Mouse (Mus musculus): ENCODE measurements around the gene Zscan20. TPM values are rescaled to one million over a fixed set of nuclear protein-coding genes. Genes with fewer than 3 reads are reported as not detected.

Zscan20 gene
- polyA plus RNA-seq, 1 experiment from 2014 or later, result 4.4 TPM

DNA sequence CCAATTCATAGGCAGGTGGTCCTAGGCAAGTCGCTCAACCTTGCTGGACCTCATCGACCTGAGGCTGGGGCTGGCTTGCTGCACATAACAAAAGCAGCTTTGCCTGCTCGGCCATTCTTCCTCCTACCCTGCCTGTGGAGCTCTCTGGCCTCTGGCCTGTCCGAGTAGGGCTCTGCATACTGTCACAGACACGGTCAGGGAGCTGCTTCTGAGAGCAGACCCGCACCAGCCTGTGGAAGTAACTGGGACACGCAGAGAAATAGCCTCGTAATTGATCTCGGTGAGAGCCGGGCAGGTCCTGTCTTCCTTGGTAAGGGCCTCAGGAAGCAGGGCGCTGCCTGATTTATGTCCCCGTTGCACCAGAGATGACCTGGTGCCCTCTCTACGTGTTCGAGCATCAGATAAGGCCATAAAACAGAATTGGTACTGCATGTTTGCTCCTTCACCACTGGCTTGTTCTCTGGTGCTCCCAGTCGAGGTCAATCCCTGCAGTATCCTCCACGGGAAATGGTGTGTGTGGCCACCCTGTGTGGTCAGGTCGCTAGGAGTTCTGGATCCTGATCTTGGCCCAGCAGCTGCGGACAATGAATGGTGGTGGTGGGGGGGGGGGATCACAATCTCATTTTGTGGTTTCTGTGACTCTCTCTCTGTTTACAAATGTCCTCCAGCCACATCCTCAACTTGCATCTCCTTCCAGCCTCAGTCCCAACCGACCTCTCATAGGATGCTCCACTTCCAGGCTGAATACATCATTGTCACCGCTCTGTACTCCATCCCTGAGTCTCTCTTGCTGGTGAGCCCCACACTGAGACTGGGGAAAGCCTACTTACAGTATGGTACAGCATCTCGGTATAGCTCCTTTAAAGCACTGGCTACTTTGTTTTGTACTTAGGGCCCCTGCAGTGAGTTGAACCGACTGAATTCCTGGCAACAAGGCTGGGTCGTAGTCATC is 32.1 kb upstream of the Zscan20 start:
- no peak overlapping the region for H3K4me3 ChIP-seq (ENCODE audit: low read length)
- no peaks in the 10 kb centered on the region for H3K9me3 ChIP-seq (ENCODE audit: control insufficient read depth, low read length)
- H3K27ac ChIP-seq (ENCODE audit: low read depth, low read length), result peak overlapping the region; percentile 18; the same call in 1 of the 2 replicates
- H3K36me3 ChIP-seq (ENCODE audit: control insufficient read depth, insufficient read depth, low read length), result no peaks in the 10 kb centered on the region
- H3K4me2 ChIP-seq (replicated peaks; ENCODE audit: low read depth, low read length), result no peak overlapping the region; the same call in 1 of the 2 replicates
- peak; percentile 33; the same call in 1 of the 2 replicates for ATAC-seq (ENCODE audit: low FRiP score, low TSS enrichment)
- WGBS, result 13% methylated on average over 23 of the region's 23 CpGs
- H3K4me1 ChIP-seq (ENCODE audit: control insufficient read depth, insufficient read depth, low read length), result peaks cover 32% of the 10 kb centered on the region
- H3K9ac ChIP-seq (ENCODE audit: low read depth, low read length), result 0 out of 2 replicates have a peak overlapping the region, but pooled peaks have one; percentile 28
- no peaks in the 10 kb centered on the region for H3K27me3 ChIP-seq (ENCODE audit: control insufficient read depth, insufficient read depth, low read length)

- no peak overlapping the region for H3K4me3 ChIP-seq (ENCODE audit: low read length)
- H3K36me3 ChIP-seq (ENCODE audit: control insufficient read depth, insufficient read depth, low read length), result no peaks in the 10 kb centered on the region
- H3K27ac ChIP-seq (ENCODE audit: low read depth, low read length), result peak overlapping the region; percentile 17; the same call in 1 of the 2 replicates
- no peak overlapping the region for H3K4me2 ChIP-seq (replicated peaks; ENCODE audit: low read depth, low read length)
- no peaks in the 10 kb centered on the region for H3K9me3 ChIP-seq (ENCODE audit: control insufficient read depth, low read length)
- H3K4me1 ChIP-seq (ENCODE audit: control insufficient read depth, insufficient read depth, low read length), result peaks cover 48% of the 10 kb centered on the region
- no peak overlapping the region for H3K9ac ChIP-seq (ENCODE audit: low read depth, low read length)
- ATAC-seq (ENCODE audit: low FRiP score, low TSS enrichment), result no peak
- WGBS, result 79% methylated on average over 18 of the region's 18 CpGs
- no peaks in the 10 kb centered on the region for H3K27me3 ChIP-seq (ENCODE audit: control insufficient read depth, insufficient read depth, low read length)
These were observed 28.5 kb upstream of the Zscan20 start for GRCm38 (mm10) chr4:128638265-128638923.

DNA sequence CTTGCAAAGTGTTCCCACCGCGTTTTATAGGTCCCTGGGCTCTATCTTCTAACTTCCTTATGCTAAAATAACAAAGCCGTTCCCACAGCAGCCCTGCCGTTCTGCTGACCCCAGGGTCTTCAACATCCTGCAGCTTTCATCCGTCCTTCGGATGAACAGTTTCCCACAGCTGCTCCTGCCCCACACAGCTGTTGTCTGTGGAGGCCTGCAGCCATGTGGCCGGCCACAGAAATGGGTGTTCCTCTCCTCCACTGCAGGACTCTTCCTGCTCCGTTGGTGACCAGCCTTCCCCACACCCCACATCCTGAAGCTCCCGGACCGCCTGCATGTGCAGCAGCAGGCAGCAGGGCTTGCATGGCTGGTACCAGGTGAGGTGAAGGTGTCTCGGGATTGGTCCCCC is 27.4 kb upstream of the Zscan20 start:
- Histone ChIP-seq H3K4me1 (ENCODE audit: control insufficient read depth, insufficient read depth, low read length) (peaks cover 45% of the 10 kb centered on the region), H3K4me2 (replicated peaks; ENCODE audit: low read depth, low read length) (no peak overlapping the region), H3K27me3 (ENCODE audit: control insufficient read depth, insufficient read depth, low read length) (no peaks in the 10 kb centered on the region), H3K9me3 (ENCODE audit: control insufficient read depth, low read length) (no peaks in the 10 kb centered on the region), H3K36me3 (ENCODE audit: control insufficient read depth, insufficient read depth, low read length) (no peaks in the 10 kb centered on the region), H3K4me3 (ENCODE audit: low read length) (no peak overlapping the region), H3K27ac (ENCODE audit: low read depth, low read length) (peak overlapping the region; percentile 81; the same call in 1 of the 2 replicates), H3K9ac (ENCODE audit: low read depth, low read length) (no peak overlapping the region)
- WGBS, result 19% methylated on average over 11 of the region's 11 CpGs
- ATAC-seq (ENCODE audit: low FRiP score, low TSS enrichment), result no peak; the same call in 1 of the 2 replicates

DNA sequence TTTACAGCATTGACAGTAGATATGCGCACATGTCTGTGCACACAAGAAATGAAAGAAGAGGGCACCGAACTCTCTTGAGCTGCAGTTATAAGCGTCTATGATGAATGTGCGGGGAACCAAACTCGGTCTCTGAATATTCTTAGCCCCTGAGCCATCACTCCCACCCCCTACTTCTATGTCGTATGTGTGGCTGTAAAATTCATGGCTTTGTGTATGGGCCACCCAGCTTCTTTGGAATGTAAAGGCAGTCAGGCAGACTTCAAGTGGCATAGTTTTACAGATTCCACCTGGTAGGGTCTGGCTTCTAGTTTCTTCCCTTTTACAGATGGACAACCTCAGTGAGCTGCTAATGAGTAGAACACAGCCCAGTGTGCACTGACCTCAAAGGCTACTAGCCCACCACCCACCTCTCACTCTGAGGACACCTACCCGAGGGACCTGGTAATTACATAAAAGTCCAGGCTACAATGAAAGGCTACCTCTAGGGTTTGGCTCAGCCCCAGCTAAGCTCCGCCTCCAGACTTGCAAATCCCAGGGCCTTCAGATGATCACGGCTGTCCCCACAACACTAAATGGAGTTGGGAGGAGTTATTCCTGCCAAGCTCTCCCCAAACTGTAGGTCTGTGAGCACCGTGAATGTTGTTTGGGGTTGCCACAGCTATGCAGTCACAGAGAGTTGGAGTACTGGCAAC is 26.1 kb upstream of the Zscan20 start:
- H3K36me3 ChIP-seq (ENCODE audit: control insufficient read depth, insufficient read depth, low read length), result no peaks in the 10 kb centered on the region
- no peak overlapping the region for H3K4me2 ChIP-seq (replicated peaks; ENCODE audit: low read depth, low read length)
- peak overlapping the region; percentile 81 for H3K27ac ChIP-seq (ENCODE audit: low read depth, low read length)
- no peak overlapping the region for H3K9ac ChIP-seq (ENCODE audit: low read depth, low read length)
- 36% methylated on average over 10 of the region's 10 CpGs for WGBS
- H3K27me3 ChIP-seq (ENCODE audit: control insufficient read depth, insufficient read depth, low read length), result no peaks in the 10 kb centered on the region
- H3K9me3 ChIP-seq (ENCODE audit: control insufficient read depth, low read length), result no peaks in the 10 kb centered on the region
- peak; percentile 71 for ATAC-seq (ENCODE audit: low FRiP score, low TSS enrichment)
- H3K4me3 ChIP-seq (ENCODE audit: low read length), result no peak overlapping the region
- peaks cover 39% of the 10 kb centered on the region for H3K4me1 ChIP-seq (ENCODE audit: control insufficient read depth, insufficient read depth, low read length)

DNA sequence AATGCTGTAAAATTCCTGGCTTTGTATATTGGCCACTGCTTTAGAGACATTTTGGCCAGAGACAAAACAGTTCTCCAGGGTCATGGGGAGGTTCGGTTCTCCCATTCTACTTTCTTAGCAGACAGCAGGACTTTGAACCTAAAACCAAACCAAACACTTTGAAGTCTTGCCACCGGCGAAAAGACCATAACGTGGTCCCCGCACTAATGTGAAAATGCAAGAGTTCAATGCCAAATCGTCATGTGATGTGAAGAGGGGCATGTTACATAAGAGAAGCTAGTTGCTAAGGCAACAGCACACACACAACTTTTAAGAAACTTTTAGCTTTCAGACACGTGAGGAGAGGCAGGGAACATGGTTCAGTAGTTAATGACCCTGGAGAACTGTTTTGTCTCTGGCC is 25.6 kb upstream of the Zscan20 start:
- Histone ChIP-seq H3K9me3 (ENCODE audit: control insufficient read depth, low read length) (no peaks in the 10 kb centered on the region), H3K4me2 (replicated peaks; ENCODE audit: low read depth, low read length) (no peak overlapping the region), H3K9ac (ENCODE audit: low read depth, low read length) (no peak overlapping the region), H3K27me3 (ENCODE audit: control insufficient read depth, insufficient read depth, low read length) (no peaks in the 10 kb centered on the region), H3K4me1 (ENCODE audit: control insufficient read depth, insufficient read depth, low read length) (peaks cover 39% of the 10 kb centered on the region), H3K4me3 (ENCODE audit: low read length) (no peak overlapping the region), H3K27ac (ENCODE audit: low read depth, low read length) (peak overlapping the region; percentile 81), H3K36me3 (ENCODE audit: control insufficient read depth, insufficient read depth, low read length) (no peaks in the 10 kb centered on the region)
- 63% methylated on average over 7 of the region's 7 CpGs for WGBS
- ATAC-seq (ENCODE audit: low FRiP score, low TSS enrichment), result no peak

- ATAC-seq (ENCODE audit: low FRiP score, low TSS enrichment), result no peak
- H3K4me1 ChIP-seq (ENCODE audit: control insufficient read depth, insufficient read depth, low read length), result peaks cover 29% of the 10 kb centered on the region
- 93% methylated on average over 8 of the region's 8 CpGs for WGBS
- H3K9me3 ChIP-seq (ENCODE audit: control insufficient read depth, low read length), result no peaks in the 10 kb centered on the region
- no peaks in the 10 kb centered on the region for H3K27me3 ChIP-seq (ENCODE audit: control insufficient read depth, insufficient read depth, low read length)
- H3K27ac ChIP-seq (ENCODE audit: low read depth, low read length), result no peak overlapping the region
- no peaks in the 10 kb centered on the region for H3K36me3 ChIP-seq (ENCODE audit: control insufficient read depth, insufficient read depth, low read length)
- no peak overlapping the region for H3K4me3 ChIP-seq (ENCODE audit: low read length)
- no peak overlapping the region for H3K9ac ChIP-seq (ENCODE audit: low read depth, low read length)
- no peak overlapping the region for H3K4me2 ChIP-seq (replicated peaks; ENCODE audit: low read depth, low read length)
These were observed 11.2 kb upstream of the Zscan20 start for GRCm38 (mm10) chr4:128621109-128621508.

DNA sequence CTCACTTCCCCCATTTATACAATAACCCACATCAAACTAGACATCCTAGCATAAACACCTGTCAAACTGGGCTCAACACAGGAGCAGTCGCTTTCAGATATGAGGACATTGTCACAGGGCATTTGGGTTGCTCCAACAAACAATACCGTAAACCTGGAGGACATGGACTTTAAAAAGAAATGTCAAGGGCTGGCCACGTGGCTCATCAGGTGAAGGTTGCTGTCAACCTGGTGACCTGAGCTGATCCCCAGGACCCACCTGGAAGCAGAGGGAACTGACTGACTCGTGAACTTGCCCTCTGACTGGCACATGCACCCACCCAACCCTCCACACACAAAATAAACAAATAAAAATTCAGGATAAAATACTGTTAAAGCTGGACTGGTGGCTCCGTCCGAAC is 10.7 kb upstream of the Zscan20 start:
- H3K27ac ChIP-seq (ENCODE audit: low read depth, low read length), result no peak overlapping the region
- H3K9ac ChIP-seq (ENCODE audit: low read depth, low read length), result no peak overlapping the region
- H3K4me3 ChIP-seq (ENCODE audit: low read length), result no peak overlapping the region
- H3K4me1 ChIP-seq (ENCODE audit: control insufficient read depth, insufficient read depth, low read length), result peaks cover 29% of the 10 kb centered on the region
- ATAC-seq (ENCODE audit: low FRiP score, low TSS enrichment), result no peak
- no peaks in the 10 kb centered on the region for H3K9me3 ChIP-seq (ENCODE audit: control insufficient read depth, low read length)
- no peaks in the 10 kb centered on the region for H3K27me3 ChIP-seq (ENCODE audit: control insufficient read depth, insufficient read depth, low read length)
- 69% methylated on average over 6 of the region's 6 CpGs for WGBS
- H3K4me2 ChIP-seq (replicated peaks; ENCODE audit: low read depth, low read length), result no peak overlapping the region
- no peaks in the 10 kb centered on the region for H3K36me3 ChIP-seq (ENCODE audit: control insufficient read depth, insufficient read depth, low read length)

- no peak overlapping the region for H3K9ac ChIP-seq (ENCODE audit: low read depth, low read length)
- no peak overlapping the region for H3K4me2 ChIP-seq (replicated peaks; ENCODE audit: low read depth, low read length)
- ATAC-seq (ENCODE audit: low FRiP score, low TSS enrichment), result peak; percentile 12; the same call in 1 of the 2 replicates
- no peak overlapping the region for H3K4me3 ChIP-seq (ENCODE audit: low read length)
- peak overlapping the region; percentile 51; the same call in 1 of the 2 replicates for H3K27ac ChIP-seq (ENCODE audit: low read depth, low read length)
- peaks cover 29% of the 10 kb centered on the region for H3K4me1 ChIP-seq (ENCODE audit: control insufficient read depth, insufficient read depth, low read length)
- H3K9me3 ChIP-seq (ENCODE audit: control insufficient read depth, low read length), result no peaks in the 10 kb centered on the region
- H3K36me3 ChIP-seq (ENCODE audit: control insufficient read depth, insufficient read depth, low read length), result no peaks in the 10 kb centered on the region
- no peaks in the 10 kb centered on the region for H3K27me3 ChIP-seq (ENCODE audit: control insufficient read depth, insufficient read depth, low read length)
- WGBS, result 25% methylated on average over 2 of the region's 2 CpGs
These were observed 9.1 kb upstream of the Zscan20 start for GRCm38 (mm10) chr4:128618963-128619362.

Measured in kidney, embryonic 14.5 days (tissue).